Mouse (Mus musculus) ovary, postnatal 36 days (tissue): ENCODE results near the gene Dcun1d1.

Experiments
- DNase-seq: peaks from one replicate; pipeline ENCODE4 v3.0.0; 2022; ENCODE audit warnings: low spot score, mixed read lengths

Gene Dcun1d1

DNA sequence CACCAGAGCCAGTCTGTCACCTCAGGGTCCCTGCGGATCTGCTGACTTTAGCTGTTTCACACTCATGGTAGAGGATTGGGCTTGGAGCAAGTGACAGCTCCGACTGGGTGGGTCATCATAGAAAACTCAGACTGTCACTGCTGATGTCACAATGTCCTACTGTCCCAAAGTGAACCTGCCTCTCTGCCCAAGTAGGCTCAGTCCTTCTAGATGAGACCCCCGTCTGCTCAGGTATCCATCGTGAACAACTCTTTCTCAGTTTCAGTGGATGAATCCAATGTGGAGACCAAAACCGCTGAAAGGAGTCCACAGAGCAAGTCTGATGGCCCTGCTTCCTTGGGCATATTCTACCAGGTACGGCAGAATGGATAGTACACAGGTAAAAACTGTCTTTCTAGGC is at the start of gene Dcun1d1:
Gene Dcun1d1 (minus strand): TSS at position 101 of the 400 bp plus-strand sequence.
- no peak for DNase-seq

- no peak for DNase-seq
These were observed 49.0 kb upstream of the Dcun1d1 start for GRCm38 (mm10) chr3:35986266-35986665.

DNA sequence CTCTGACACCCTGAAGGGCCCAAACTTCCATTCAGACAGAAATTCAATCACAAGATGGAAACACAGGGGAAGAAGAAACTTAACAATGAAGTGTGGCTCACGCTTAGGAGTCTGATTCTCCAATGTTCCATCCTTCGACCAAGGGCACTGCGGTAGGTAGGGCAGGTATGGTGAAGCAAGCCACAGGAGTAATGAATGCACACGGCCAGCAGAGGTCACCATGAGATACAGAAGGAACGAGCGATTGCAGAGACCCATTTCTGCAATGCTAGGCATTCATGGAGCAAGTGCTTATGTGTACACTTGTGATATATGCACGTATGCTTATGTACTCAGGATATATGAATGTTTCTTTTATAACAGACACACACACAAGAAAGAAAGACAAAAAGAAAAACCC is 36.3 kb upstream of the Dcun1d1 start:
- DNase-seq, result no peak

GRCm38 (mm10) chr3:35972985-35973384 is 35.7 kb upstream of the Dcun1d1 start:
- no peak for DNase-seq

GRCm38 (mm10) chr3:35971149-35971548 is 33.9 kb upstream of the Dcun1d1 start:
- no peak for DNase-seq

GRCm38 (mm10) chr3:35970441-35970840 is 33.2 kb upstream of the Dcun1d1 start:
- DNase-seq, result no peak

GRCm38 (mm10) chr3:35967366-35967921 is 30.2 kb upstream of the Dcun1d1 start:
- no peak for DNase-seq

DNA sequence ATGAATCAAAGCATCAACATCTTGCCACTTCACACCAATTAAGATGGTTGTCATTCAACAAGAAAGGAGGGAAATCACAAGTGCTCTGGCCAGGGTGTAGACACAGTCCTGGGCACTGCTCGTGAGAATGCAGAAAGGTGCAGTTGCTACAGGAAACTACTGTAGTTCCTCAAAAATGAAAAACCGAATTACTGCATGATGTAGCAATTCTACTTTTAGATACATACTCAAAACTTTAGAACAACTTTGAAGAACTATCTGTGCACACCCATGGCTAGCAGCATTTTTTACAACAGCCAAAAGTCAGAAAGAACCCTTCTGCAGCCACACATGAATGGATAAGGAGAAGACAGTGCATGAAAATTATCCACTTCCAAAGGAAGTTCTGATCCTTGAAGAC is 29.2 kb upstream of the Dcun1d1 start:
- DNase-seq, result no peak

- DNase-seq, result no peak
These were observed 27.7 kb upstream of the Dcun1d1 start for GRCm38 (mm10) chr3:35964928-35965327.

DNA sequence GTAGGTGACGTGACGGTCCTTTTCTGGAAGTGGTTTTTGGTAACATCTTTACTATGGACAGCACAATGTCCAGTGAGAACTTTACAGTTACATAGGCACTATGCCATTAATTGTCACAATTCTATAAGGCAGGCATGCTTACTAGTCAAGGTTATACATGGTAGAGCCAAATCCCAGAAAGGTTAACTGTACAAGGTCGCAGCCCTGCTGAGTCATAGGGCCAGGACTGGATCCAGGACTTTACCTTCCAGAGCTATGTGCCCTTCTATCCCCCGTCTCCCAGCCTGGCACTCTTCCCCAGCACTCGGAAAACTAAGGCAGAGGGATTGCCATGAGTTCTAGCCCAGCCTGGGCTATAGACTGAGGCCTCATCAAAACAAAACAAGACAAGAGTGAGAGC is 26.7 kb upstream of the Dcun1d1 start:
- DNase-seq, result no peak

DNA sequence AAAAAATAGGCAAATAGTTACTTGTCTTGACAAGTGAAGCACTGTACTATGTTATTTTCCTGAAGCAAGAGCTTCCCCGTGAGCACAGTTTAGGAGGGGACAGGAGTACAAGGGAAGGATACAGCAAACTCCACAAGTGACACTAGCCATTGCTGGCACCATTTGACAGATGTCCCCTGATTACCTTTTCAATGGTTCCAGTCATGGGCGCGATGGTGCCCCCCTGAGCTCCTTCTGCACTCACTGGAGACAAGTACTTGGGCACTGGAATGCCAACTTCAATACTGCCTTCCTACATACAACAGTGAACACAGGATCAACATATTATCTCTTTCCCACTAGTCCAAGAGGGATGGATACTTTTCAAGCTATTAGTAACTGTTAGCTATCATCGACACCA is 26.2 kb upstream of the Dcun1d1 start:
- DNase-seq, result no peak

- DNase-seq, result no peak
These were observed 25.7 kb upstream of the Dcun1d1 start for GRCm38 (mm10) chr3:35962967-35963366.

DNA sequence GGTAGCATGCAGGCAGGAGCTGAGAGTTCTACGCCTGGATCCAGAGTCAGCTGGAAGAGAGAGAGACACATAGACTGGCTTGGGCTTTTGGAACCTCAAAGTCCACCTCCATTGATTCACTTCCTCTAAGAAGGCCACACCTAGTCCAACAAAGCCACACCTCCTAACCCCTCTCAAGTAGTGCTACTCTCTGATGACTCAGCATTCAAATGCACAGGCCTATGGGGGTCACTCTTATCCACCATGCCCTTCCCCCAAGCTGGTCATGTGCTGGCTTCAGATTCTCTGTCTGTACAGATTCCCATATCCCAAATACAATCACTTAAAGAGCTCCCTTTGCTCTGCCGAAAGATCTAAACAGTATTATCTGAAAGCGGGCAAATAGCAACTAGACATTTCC is 20.0 kb upstream of the Dcun1d1 start:
- no peak for DNase-seq

DNA sequence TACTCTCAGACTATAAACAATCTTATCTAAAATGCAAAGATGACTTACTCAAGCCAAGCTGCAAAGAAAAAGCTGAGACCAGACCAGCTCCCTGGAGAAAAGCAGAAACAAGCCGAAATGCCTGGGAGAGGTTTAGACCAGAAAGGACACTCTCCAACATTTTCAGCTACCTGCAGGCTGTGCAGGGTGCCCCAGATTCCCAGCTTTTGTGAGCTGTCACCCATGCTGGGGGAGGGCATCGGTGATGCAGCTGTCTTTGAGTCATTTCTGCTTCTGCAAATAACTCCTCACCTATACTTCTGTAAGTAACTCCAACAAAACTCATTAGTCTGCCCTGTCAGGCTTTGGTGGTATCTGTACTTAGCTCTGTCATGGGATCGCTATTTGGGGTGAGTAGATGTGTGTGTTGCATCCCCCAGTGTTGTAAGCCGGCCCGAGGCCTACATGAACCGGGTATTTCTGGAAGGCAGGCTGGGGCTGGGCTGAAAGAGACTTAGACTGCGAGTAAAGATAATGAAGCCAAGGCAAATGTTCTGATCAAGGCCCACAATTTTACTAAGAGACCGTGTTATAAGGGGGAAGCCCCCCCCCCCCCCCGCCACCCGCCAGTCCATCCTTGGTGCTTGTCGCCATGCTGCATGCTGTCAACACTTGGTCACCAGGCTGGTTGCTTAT is 17.8 kb upstream of the Dcun1d1 start:
- DNase-seq, result no peak

DNA sequence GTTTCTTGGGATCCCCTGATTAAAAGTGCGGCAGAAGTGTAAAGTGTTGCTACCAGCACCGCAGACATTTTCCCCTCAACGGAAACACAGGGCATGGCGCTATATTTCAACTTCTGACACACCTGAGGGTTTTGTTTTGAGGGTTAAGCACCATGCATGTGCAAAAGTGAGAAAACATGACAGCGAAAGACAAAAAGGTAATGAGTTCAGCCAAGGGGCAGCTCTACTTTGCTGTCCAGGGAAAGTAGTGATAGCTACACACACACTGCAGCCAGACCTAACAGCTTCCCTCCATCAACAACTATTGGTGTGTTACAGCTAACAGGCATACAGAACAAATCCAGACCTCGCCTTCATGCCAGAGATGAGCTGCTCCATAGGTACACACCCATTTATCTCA is 16.6 kb upstream of the Dcun1d1 start:
- DNase-seq, result no peak

GRCm38 (mm10) chr3:35953184-35953583 is 15.9 kb upstream of the Dcun1d1 start:
- no peak for DNase-seq

- DNase-seq, result no peak
These were observed 11.0 kb upstream of the Dcun1d1 start for GRCm38 (mm10) chr3:35948197-35948596.

GRCm38 (mm10) chr3:35940520-35941135 is 3.4 kb upstream of the Dcun1d1 start:
- no peak for DNase-seq

- no peak for DNase-seq
These were observed 2.8 kb upstream of the Dcun1d1 start for GRCm38 (mm10) chr3:35940047-35940446.

GRCm38 (mm10) chr3:35933405-35933777 is 3.9 kb downstream of the Dcun1d1 start:
- DNase-seq, result no peak

GRCm38 (mm10) chr3:35932735-35933404 is 4.4 kb downstream of the Dcun1d1 start:
- peak; percentile 86 for DNase-seq

DNA sequence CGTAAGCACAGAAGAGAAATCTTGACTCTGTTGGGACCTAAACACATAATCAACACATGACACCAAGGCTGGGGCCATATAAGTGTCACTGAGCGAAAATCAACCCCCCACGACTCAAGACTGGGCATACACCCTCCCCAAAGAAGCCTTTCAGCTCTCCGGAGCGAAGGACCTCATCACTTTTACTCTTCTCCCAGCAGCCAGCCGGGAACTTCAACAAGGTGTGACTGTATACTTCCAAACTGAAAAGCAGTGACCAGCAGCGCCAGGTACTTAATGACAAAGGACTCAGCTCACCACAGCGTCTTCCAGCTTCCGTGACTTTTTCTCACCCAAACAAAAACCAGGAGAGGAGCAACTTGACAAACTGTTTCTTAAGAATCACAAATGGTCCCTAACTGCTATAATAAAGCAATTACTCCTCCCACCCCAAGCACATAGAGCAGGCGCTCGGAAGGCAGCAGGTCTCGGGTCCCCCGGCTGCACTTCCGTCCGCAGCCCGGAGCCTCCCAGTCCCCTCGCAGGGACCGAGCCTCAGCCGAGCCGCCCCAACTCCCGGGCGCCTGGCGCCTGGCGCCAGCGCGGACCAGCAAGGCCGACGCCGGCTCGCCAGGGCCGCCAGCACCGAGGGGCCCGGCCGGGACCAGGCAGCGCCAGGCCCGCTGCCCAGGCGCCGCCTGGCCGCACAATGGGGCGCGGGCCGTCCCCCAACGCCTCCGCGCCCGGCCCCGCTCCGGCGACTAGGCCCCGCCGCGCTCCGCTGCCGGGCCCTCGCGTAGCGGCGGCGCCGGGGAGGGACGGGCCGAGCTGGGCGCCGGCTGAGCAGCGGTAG is 5.1 kb downstream of the Dcun1d1 start:
- peak; percentile 63 for DNase-seq
